Mouse (Mus musculus): Measurements from ENCODE around the gene Lrfn1.
"Not testable (repeated sequence)": the region's sequence is repeated elsewhere in the genome, so short reads cannot be mapped to it uniquely, and the experiment has no call there.

Gene Lrfn1

DNA sequence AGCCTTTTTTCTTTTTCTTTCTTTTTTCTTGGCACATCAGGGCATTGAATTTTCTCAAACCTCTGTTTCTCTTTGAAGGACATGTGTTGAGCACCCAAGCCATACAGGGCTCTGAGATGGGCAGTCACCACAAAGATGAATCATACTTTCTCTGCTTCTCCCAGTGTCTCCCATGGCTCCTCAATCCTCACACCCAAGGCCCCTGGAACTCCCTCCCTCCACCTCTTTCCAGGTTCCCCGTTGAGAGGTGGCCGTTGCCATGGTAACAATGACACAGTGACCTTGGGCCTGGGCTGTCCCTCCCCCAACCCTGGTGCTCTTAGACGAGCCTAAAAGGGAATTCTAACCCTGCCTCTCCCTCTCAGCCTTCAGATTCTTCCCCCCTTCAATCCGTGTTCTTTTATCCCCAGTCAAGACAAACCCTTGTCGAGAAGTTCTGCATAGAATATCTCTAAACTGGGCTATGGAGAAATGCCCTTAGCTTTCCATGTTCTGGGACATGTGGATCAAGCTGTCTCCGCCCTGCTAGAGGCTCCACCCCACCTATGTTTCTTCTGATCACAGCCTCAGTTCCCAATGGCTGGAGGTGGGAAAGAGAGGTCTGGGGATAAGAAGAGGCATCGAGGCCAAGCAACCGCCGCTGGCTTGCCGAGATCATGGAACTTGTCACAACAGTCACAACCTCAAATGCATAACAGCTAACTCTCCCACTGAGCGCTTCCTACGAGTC, 4.5 kb upstream of the Lrfn1 start:
- no peak for DNase-seq

DNA sequence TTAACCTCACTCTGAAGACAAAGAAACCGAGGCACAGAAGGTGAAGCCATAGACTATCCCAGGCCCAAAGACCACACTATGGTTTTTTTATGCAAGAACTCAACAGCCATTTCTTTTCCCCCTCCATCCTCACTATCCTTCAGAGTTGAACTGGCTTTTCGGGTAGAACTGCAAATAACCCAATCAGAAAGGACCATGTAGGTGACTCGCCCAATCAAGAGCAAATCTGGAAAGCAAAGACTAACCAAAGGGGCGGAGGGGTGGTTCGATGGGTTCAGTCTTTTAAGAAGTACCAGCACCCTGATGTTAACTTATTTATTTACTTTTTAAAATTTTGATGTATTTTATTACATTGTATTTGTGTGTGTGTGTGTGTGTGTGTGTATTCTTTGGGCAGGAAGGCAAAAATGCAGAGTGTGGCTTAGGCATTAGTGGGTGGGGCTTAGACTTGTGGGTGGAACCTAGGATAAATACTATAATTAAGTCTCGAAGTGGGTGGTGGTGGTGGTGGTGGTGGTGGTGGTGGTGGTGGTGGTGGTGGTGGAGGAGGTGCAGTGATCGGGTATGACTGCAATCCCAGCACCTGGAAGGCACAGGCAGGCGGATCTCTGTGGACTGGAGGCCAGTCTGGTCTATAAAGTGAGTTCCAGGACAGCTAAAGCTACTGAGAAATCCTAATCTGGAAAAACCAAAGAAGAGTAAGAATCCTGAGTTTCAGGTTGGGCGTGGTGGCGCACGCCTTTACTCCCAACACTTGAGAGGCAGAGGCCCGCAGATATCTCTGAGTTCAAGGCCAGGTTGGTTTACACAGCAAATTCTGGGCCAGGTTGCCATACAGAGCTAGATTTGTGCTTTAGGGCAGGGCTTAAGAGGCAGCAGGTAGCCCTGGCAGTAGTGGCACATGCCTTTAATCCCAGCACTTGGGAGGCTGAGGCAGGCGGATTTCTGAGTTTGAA, 3.6 kb upstream of the Lrfn1 start:
- no peak for DNase-seq

GRCm38 (mm10) chr7:28452361-28453005, 703 bp downstream of the Lrfn1 start:
- no peak for DNase-seq

DNA sequence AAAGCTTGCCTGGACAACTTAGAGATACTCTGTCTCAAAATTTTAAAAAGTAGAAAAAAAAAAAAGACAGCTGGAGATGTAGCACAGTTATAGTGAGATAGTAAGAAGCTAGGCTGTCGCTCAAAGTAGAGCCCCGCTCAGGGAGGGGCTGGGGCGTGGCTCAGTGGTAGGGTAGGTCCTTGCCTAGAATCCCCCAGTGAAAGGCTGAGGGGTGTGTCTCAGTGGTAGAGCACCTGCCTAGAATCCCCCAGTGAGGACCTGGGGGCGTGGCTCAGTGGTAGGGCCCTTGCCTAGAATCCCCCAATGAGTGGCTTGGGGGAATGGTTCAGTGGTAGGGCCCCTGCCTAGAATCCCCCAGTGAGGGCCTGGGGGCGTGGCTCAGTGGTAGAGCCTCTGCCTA, 8.6 kb downstream of the Lrfn1 start:
- DNase-seq, result no peak

DNA sequence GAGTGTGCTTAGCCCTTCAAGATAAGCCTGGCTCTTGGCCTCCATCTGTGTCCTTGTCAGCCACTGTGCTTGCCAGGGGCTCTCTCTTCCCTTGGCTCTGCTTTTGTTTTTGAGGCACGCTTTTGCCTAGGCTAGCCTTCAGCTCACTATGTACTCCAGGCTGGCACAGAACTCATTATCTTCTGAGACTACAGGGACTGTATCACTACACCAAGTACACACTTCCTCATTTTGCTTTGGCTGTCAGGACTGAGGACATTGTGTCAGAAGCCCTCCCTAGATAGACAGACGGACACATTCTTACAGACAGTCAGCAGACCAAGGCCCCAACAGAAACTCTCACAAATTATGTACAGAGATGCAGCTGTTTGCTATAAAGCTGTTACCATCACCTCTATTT, 11.0 kb downstream of the Lrfn1 start:
- DNase-seq, result no peak

- DNase-seq, result no peak
These were observed 12.8 kb downstream of the Lrfn1 start for GRCm38 (mm10) chr7:28464416-28465212.

DNA sequence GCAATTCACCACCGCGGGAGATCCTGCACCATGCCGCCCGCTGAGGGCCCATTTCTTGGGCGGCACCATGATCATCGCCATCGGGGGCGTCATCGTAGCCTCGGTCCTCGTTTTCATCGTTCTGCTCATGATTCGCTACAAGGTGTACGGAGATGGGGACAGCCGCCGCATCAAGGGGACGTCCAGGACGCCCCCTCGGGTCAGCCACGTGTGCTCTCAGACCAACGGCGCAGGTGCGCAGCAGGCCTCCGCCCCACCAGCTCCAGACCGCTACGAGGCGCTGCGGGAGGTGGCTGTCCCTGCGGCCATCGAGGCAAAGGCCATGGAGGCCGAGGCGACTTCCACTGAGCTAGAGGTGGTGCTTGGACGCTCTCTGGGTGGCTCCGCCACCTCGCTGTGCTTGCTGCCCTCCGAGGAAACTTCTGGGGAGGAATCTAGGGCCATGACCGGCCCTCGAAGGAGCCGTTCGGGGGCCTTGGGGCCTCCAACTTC, 15.0 kb downstream of the Lrfn1 start:
- DNase-seq, result no peak

DNA sequence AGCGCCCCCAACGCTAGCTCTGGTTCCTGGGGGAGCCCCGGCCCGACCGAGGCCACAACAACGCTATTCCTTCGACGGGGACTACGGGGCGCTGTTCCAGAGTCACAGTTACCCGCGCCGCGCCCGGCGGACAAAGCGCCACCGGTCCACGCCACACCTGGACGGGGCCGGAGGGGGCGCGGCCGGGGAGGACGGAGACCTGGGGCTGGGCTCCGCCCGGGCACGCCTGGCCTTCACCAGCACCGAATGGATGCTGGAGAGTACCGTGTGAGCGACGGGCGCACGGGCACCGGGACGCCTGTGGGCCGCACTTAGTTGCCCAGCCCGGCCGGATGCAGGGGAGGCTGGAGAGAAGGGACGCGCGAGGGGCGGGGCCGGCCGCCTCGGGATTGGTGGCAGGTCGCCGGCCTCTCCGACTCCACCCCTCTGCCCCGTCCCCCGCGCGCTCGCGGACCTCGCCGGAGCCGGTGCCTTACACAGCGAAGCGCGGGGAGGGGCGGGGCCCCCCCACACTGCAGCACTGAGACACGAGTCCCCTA, 15.5 kb downstream of the Lrfn1 start:
- peak in 1 of 2 experiments; percentile 35 for DNase-seq

- DNase-seq, result no peak
These were observed 24.4 kb downstream of the Lrfn1 start for GRCm38 (mm10) chr7:28476191-28476590.

- DNase-seq, result no peak
These were observed 25.6 kb downstream of the Lrfn1 start for GRCm38 (mm10) chr7:28477363-28477762.

DNA sequence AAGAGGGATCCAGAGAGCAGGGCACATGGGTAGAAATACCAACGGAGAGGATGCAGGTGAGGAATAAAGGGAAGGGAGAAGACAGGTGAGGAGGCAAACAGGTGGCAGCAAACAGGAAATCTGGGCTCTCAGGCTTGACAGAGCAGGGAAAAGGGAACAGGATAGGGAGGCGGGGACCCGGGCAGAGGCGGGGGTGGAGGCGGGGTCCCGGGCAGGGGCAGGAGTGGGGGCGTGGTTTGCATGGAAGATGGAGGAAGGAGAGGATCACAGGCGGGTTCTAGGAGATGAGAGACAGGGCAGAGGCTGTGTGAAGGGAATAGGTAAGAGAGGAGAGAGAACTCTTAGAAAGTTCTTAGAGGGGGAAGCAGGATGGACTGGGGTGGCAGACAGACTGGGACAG, 27.1 kb downstream of the Lrfn1 start:
- DNase-seq, result no peak

DNA sequence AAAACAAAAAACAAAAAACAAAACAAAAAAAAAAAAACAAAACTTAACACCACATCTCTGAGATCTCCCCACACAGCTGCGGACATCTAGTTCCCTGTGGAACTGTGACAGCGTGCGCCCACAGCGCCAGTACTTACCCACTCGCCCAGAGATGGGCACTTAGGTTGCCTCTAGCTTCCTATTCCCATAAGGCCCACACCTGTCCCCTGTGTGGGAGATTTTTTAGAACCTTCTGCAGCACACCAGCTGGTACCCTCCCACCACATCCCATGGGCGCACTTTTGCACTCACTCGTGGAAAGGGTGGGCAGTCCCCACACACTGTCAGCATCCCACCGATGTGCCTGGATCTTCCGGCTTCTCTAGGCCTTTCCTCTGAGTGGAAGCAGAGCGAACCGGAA, 31.1 kb downstream of the Lrfn1 start:
- no peak for DNase-seq

DNA sequence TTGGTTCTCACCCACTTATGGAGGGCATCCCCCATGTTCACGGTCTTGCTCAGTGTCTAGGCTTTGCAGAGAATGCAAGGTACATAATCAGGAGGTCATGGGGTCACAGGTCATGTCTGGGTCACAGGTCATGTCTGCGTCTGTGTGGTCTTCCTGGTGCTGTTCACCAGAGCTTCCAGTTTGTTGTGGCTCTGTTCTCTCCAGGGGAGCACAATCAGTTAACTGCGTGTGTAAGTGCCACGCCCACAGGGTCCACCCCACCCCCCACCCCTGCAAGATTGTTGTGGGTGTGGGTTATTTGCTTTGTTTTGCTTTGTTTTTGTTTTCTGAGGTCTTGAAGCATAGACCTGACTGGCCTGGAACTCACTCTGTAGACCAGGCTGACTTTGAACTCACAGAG, 32.4 kb downstream of the Lrfn1 start:
- no peak for DNase-seq

GRCm38 (mm10) chr7:28488030-28488491, 36.3 kb downstream of the Lrfn1 start:
- DNase-seq, result peak; percentile 24 to 29

GRCm38 (mm10) chr7:28490410-28490809, 38.6 kb downstream of the Lrfn1 start:
- DNase-seq, result peak; percentile 70 to 74

GRCm38 (mm10) chr7:28490903-28491302, 39.1 kb downstream of the Lrfn1 start:
- DNase-seq, result no peak

GRCm38 (mm10) chr7:28492310-28492709, 40.5 kb downstream of the Lrfn1 start:
- DNase-seq, result no peak

GRCm38 (mm10) chr7:28495426-28495825, 43.6 kb downstream of the Lrfn1 start:
- DNase-seq, result no peak

DNA sequence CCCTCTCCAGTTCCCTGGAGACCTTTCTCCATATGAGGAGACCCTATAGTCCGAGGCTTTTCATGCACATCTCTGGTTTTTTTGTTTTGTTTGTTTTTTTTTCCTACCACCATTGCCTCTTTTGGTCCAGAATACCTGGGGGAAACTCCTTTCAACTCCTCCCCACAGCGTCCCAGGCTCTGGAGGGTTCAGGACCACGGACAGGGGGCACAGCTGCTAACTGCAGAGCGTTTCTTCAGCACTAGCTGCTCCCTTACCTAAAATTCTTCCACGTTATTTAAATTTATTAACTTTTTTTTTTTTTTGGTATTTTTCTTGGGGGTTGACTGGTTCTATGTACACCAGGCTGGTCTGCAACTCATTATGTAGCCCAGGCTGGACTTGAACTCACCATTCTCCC, 53.8 kb downstream of the Lrfn1 start:
- peak in 1 of 2 experiments; percentile 21 for DNase-seq

GRCm38 (mm10) chr7:28509121-28509520, 57.3 kb downstream of the Lrfn1 start:
- not testable (repeated sequence) for DNase-seq

DNA sequence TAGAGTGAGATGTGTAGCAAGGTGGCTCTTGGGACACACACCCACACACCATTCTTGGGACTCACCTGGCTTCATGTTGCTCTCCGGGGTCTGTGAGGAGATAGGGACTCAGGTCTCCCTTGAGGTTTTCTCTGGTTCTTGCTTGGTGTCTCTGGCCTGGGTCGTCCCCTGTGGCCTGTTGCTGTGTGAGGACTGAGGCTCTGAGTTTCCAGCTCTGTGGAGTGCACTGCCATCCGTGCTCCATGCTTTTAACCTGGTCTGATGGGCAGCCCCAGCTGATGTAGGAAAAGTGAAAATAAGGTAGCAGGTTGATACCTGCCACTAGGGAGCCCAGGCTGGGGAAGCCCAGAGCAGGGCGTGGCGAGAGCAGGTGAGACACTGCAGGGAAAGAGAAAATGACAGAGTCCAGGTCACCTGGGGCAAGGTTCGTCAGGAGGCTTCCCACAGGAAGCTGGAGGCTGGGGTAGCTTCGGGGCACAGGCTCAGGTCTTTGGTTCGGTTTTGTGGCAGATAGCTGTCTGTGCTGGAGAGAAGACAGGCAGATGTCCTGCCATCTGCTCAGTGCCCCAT, 58.7 kb downstream of the Lrfn1 start, which contains the start of gene Ifnl2:
TSS of gene Ifnl2 (minus strand) at position 51 of the 570 bp plus-strand sequence.
- not testable (repeated sequence) for DNase-seq

All from B cell, adult 2 months (primary cell).